Mouse (Mus musculus): Measurements from ENCODE around the gene Gatad2a. TPM values are rescaled to one million over a fixed set of nuclear protein-coding genes. Genes with fewer than 3 reads are reported as not detected.

The Gatad2a gene
- polyA plus RNA-seq, 1 experiment from 2014 or later, result 46.9 TPM

DNA sequence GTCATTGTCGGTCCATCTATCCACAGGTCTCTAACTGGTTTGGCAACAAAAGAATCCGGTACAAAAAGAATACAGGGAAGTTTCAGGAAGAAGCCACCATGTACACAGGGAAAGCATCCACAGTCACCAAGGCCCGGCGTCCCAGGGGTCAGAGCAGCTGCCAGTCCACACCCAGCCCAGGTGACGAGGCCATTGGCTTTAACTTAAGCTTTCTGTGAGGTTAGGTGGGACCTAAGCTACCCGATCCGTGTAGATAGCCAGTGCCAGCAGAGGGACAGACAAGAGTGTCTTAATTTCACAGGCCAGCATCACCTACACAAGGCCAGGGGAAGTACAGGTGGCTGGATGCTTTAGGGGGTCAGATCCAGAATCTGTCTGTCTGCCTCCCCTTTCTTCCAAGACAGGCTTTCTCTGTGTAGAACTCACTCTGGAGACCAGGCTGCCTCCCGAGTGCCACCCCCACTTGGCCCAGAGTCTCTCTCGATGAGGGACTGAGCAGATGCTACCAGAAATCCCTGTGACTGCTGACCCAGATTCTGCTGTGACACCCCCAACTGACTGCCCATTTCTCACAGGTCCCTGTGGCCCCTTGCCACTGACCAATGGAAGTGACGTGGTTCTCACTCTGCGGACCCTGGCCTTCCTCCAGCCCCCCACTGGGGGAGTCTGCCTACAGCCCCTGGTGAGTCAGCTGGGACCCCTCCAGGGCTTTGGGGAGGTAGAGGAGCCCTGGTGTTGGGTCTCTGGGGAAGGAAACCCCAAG, 126.0 kb downstream of the Gatad2a start:
- Histone ChIP-seq H3K4me1 (replicated peaks) (no peaks in the 10 kb centered on the region), H3K9me3 (no peaks in the 10 kb centered on the region), H3K36me3 (peaks cover 41% of the 10 kb centered on the region), H3K27me3 (ENCODE audit: insufficient read depth, poor library complexity, severe bottlenecking) (no peaks in the 10 kb centered on the region), H3K4me3 (no peak overlapping the region), H3K27ac (no peak overlapping the region)
- DNase-seq (ENCODE audit: low spot score), result no peak
- 85% methylated on average over 11 of the region's 11 CpGs for WGBS

DNA sequence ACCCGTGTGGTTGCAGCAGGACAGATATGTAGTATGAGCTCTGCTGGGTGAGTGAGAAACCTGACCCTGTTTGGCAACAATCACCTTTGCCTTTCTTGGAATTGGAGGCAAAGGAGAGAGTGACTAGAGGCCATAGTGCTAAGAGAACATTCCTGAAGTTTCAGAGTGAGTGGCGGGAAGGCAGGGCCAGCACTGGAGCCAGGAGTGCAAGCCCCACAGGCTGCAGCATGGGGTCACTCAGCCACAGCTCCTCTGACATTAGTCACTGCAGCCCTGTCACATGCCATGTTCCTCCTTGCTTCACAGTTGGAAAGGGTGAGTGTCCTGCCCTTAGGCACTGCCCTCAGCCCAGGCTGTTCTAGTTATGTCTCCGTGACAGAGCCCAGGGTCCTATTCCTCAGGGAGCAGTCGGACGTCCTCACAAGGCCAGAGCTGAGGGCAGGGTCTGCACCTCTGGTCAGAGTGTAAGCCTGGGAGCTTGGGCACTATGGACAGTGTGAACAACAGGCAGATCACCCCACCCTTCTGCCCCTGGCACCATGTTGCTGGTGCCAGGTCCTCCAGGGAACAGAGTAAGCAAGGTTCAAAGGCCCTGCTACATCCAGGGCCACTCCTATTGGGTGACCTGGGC, 128.4 kb downstream of the Gatad2a start:
- no peaks in the 10 kb centered on the region for H3K9me3 ChIP-seq
- no peak for DNase-seq (ENCODE audit: low spot score)
- peaks cover 60% of the 10 kb centered on the region for H3K36me3 ChIP-seq
- H3K4me1 ChIP-seq (replicated peaks), result no peaks in the 10 kb centered on the region
- 65% methylated on average over 5 of the region's 5 CpGs for WGBS
- H3K27me3 ChIP-seq (ENCODE audit: insufficient read depth, poor library complexity, severe bottlenecking), result no peaks in the 10 kb centered on the region
- no peak overlapping the region for H3K27ac ChIP-seq
- H3K4me3 ChIP-seq, result no peak overlapping the region

GRCm38 (mm10) chr8:69864180-69864579, 132.0 kb downstream of the Gatad2a start:
- H3K36me3 ChIP-seq, result peaks cover 65% of the 10 kb centered on the region
- H3K4me3 ChIP-seq, result no peak overlapping the region
- WGBS, result 79% methylated on average over 5 of the region's 5 CpGs
- H3K9me3 ChIP-seq, result no peaks in the 10 kb centered on the region
- DNase-seq (ENCODE audit: low spot score), result no peak
- H3K4me1 ChIP-seq (replicated peaks), result no peaks in the 10 kb centered on the region
- no peaks in the 10 kb centered on the region for H3K27me3 ChIP-seq (ENCODE audit: insufficient read depth, poor library complexity, severe bottlenecking)
- no peak overlapping the region for H3K27ac ChIP-seq

GRCm38 (mm10) chr8:69863387-69864020, 132.7 kb downstream of the Gatad2a start:
- Histone ChIP-seq H3K4me1 (replicated peaks) (no peaks in the 10 kb centered on the region), H3K9me3 (no peaks in the 10 kb centered on the region), H3K27me3 (ENCODE audit: insufficient read depth, poor library complexity, severe bottlenecking) (no peaks in the 10 kb centered on the region), H3K27ac (no peak overlapping the region), H3K4me3 (no peak overlapping the region), H3K36me3 (peaks cover 70% of the 10 kb centered on the region)
- 87% methylated on average over 5 of the region's 5 CpGs for WGBS
- no peak for DNase-seq (ENCODE audit: low spot score)

DNA sequence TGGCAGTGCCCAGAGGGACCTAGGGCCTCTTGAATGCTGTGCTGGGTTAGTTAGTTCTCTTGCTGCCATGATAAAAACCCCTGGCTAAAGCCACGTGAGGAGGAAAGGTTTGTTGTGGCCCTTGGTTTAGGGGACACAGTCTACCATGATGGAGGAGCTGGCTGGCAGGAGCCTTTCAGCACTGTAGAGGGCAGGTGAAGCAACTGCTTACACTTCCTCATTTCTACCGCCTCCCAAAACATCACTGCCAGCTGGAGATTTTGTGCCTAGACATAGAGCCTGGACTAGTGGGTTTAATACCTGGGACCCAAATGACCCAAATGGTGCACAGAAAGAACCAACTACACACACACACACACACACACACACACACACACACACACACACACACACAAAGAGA, 134.9 kb downstream of the Gatad2a start:
- H3K4me1 ChIP-seq (replicated peaks), result no peaks in the 10 kb centered on the region
- H3K9me3 ChIP-seq, result no peaks in the 10 kb centered on the region
- no peaks in the 10 kb centered on the region for H3K27me3 ChIP-seq (ENCODE audit: insufficient read depth, poor library complexity, severe bottlenecking)
- peaks cover 66% of the 10 kb centered on the region for H3K36me3 ChIP-seq
- WGBS, result 62% methylated on average over 2 of the region's 2 CpGs
- no peak overlapping the region for H3K4me3 ChIP-seq
- DNase-seq (ENCODE audit: low spot score), result no peak
- H3K27ac ChIP-seq, result no peak overlapping the region

DNA sequence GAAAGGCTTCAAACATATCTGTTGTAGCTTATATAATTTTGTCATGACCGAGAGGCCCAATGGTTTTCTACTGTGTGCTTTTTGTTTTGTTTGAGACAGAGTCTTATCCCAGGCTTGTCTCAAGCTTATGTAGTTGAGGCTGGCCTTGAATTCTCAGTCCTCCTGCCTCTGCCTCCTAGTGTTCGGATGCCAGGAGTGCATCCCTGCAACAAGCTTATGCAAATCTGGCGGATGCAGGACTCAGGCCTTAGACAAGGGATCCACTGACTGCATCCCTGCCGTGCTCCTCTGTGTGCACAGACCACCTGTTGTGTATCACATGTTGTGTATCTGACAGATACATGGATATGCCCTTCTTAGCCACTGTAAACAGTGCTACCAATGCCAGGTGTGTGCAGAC, 135.4 kb downstream of the Gatad2a start:
- Histone ChIP-seq H3K9me3 (no peaks in the 10 kb centered on the region), H3K4me3 (no peak overlapping the region), H3K36me3 (peaks cover 63% of the 10 kb centered on the region), H3K4me1 (replicated peaks) (no peaks in the 10 kb centered on the region), H3K27me3 (ENCODE audit: insufficient read depth, poor library complexity, severe bottlenecking) (no peaks in the 10 kb centered on the region), H3K27ac (no peak overlapping the region)
- 59% methylated on average over 4 of the region's 4 CpGs for WGBS
- DNase-seq (ENCODE audit: low spot score), result peak; percentile 11

Other genes with a start within 250 kb of the Gatad2a start
- 6.2 and 6.3 TPM in 2 replicates for gene Zfp963, start 246.4 kb downstream of the Gatad2a start, polyA plus RNA-seq (2016; fragmentation: Nextera tagmentation; extraction: Ambion mirVana)
- 0.58 and 1.1 TPM in 2 replicates for gene Gm20422, start 221.5 kb downstream of the Gatad2a start, polyA plus RNA-seq (2016; fragmentation: Nextera tagmentation; extraction: Ambion mirVana)
- gene Atp13a1, start 205.2 kb downstream of the Gatad2a start, polyA plus RNA-seq (2016; fragmentation: Nextera tagmentation; extraction: Ambion mirVana), result 61.1 and 61.6 TPM in 2 replicates
- 31.5 and 33.1 TPM in 2 replicates for gene Zfp866, start 205.2 kb downstream of the Gatad2a start, polyA plus RNA-seq (2016; fragmentation: Nextera tagmentation; extraction: Ambion mirVana)
- 10.4 and 16.5 TPM in 2 replicates for gene Gmip, start 187.7 kb downstream of the Gatad2a start, polyA plus RNA-seq (2016; fragmentation: Nextera tagmentation; extraction: Ambion mirVana)
- 0.63 and 0.73 TPM in 2 replicates for gene Lpar2, start 174.0 kb downstream of the Gatad2a start, polyA plus RNA-seq (2016; fragmentation: Nextera tagmentation; extraction: Ambion mirVana)
- 39.8 and 49.9 TPM in 2 replicates for gene Pbx4, start 163.9 kb downstream of the Gatad2a start, polyA plus RNA-seq (2016; fragmentation: Nextera tagmentation; extraction: Ambion mirVana)
- gene Cilp2, start 108.7 kb downstream of the Gatad2a start, polyA plus RNA-seq (2016; fragmentation: Nextera tagmentation; extraction: Ambion mirVana), result 0.44 and 0.47 TPM in 2 replicates
- gene Tssk6, start 94.2 kb downstream of the Gatad2a start, polyA plus RNA-seq (2016; fragmentation: Nextera tagmentation; extraction: Ambion mirVana), result 4.7 and 4.8 TPM in 2 replicates
- gene Ndufa13, start 93.8 kb downstream of the Gatad2a start, polyA plus RNA-seq (2016; fragmentation: Nextera tagmentation; extraction: Ambion mirVana), result 166 and 177 TPM in 2 replicates
- 4.9 and 7.3 TPM in 2 replicates for gene Yjefn3, start 93.7 kb downstream of the Gatad2a start, polyA plus RNA-seq (2016; fragmentation: Nextera tagmentation; extraction: Ambion mirVana)
- 62.6 and 66.8 TPM in 2 replicates for gene Mau2, start 46.4 kb upstream of the Gatad2a start, polyA plus RNA-seq (2016; fragmentation: Nextera tagmentation; extraction: Ambion mirVana)
- gene Sugp1, start 46.4 kb upstream of the Gatad2a start, polyA plus RNA-seq (2016; fragmentation: Nextera tagmentation; extraction: Ambion mirVana), result 51.3 and 54.2 TPM in 2 replicates
- 0.56 and 0.88 TPM in 2 replicates for gene Tm6sf2, start 76.5 kb upstream of the Gatad2a start, polyA plus RNA-seq (2016; fragmentation: Nextera tagmentation; extraction: Ambion mirVana)
- 0.12 and 0.20 TPM in 2 replicates for gene Hapln4, start 87.1 kb upstream of the Gatad2a start, polyA plus RNA-seq (2016; fragmentation: Nextera tagmentation; extraction: Ambion mirVana)
- gene Ncan, start 124.5 kb upstream of the Gatad2a start, polyA plus RNA-seq (2016; fragmentation: Nextera tagmentation; extraction: Ambion mirVana), result 20.2 and 67.1 TPM in 2 replicates
- gene Nr2c2ap, start 134.9 kb upstream of the Gatad2a start, polyA plus RNA-seq (2016; fragmentation: Nextera tagmentation; extraction: Ambion mirVana), result 37.0 and 38.0 TPM in 2 replicates
- 19.5 and 20.6 TPM in 2 replicates for gene Rfxank, start 142.8 kb upstream of the Gatad2a start, polyA plus RNA-seq (2016; fragmentation: Nextera tagmentation; extraction: Ambion mirVana)
- gene Borcs8, start 143.1 kb upstream of the Gatad2a start, polyA plus RNA-seq (2016; fragmentation: Nextera tagmentation; extraction: Ambion mirVana), result 46.9 and 48.3 TPM in 2 replicates
- gene Mef2b, start 143.3 kb upstream of the Gatad2a start, polyA plus RNA-seq (2016; fragmentation: Nextera tagmentation; extraction: Ambion mirVana), result 0.58 and 0.76 TPM in 2 replicates
- gene Tmem161a, start 176.0 kb upstream of the Gatad2a start, polyA plus RNA-seq (2016; fragmentation: Nextera tagmentation; extraction: Ambion mirVana), result 56.2 and 64.9 TPM in 2 replicates
- gene Slc25a42, start 215.9 kb upstream of the Gatad2a start, polyA plus RNA-seq (2016; fragmentation: Nextera tagmentation; extraction: Ambion mirVana), result 2.6 and 3.5 TPM in 2 replicates
- 56.1 and 58.2 TPM in 2 replicates for gene Sugp2, start 237.8 kb upstream of the Gatad2a start, polyA plus RNA-seq (2016; fragmentation: Nextera tagmentation; extraction: Ambion mirVana)
- gene Armc6, start 238.1 kb upstream of the Gatad2a start, polyA plus RNA-seq (2016; fragmentation: Nextera tagmentation; extraction: Ambion mirVana), result 39.7 and 40.9 TPM in 2 replicates

All from hindbrain, embryonic 10.5 days (tissue).